Mouse (Mus musculus): Measurements from ENCODE around the gene Dhrs9. TPM values are rescaled to one million over a fixed set of nuclear protein-coding genes. Genes with fewer than 3 reads are reported as not detected.
A peak's percentile ranks its signal among the peaks of the same experiment; 100 is the strongest.

Dhrs9 gene
- total and polyA plus RNA-seq, 3 experiments, result not detected

DNA sequence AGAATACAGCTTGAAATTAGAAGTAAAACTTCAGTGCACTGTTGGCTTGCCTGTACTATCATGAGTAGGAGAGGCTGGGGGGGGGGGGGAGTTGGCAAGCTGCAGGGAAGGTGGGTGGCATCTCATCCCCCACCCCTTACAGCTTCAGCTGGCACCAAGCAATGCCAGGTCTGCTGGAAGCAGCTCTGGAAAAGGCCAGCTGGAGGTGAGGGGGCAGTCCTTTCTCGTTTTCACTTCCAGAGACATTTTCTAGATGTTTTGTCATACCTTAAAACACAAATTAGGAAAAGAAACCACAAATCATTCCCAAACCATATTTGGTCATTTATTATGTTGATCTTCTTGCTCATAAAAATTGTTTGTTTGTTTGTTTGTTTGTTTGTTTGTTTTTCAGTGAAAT lies 444 bp upstream of the Dhrs9 start:
- peak overlapping the region; percentile 31; the same call in 1 of the 2 replicates for H3K4me2 ChIP-seq (ENCODE audit: insufficient read depth, low read depth, poor library complexity, severe bottlenecking)
- no peaks in the 10 kb centered on the region for H3K36me3 ChIP-seq (replicated peaks in 1 of 2; ENCODE audit: control insufficient read depth in 1 of 2, insufficient read depth in 1 of 2, low read length in 1 of 2)
- H3K4me1 ChIP-seq (ENCODE audit: control insufficient read depth in 1 of 2, insufficient read depth in 2 of 2), result peaks cover 8 to 30% of the 10 kb centered on the region in 2 experiments
- H3K4me3 ChIP-seq (replicated peaks in 1 of 3; ENCODE audit: low read depth in 2 of 3, low read length in 2 of 3, poor library complexity in 1 of 3), result no peak overlapping the region
- no peak overlapping the region for H3K27ac ChIP-seq (ENCODE audit: insufficient read depth, low read depth)
- dilution Hi-C loops (cut with MboI; ENCODE audit: extremely low pct_ligation_motif_present, extremely low pct_unique_long_range_greater_than_20kb, low sequenced_read_pairs) (no loop called here), in situ Hi-C loops (cut with MboI; ENCODE audit: low pct_ligation_motif_present, low pct_unique_long_range_greater_than_20kb, low sequenced_read_pairs) (no loop called here)
- DNase-seq (ENCODE audit: extremely low read depth), result no peak
- no peaks in the 10 kb centered on the region for H3K79me2 ChIP-seq (replicated peaks; ENCODE audit: control insufficient read depth, extremely low read depth, insufficient read depth, poor library complexity, severe bottlenecking)
- H3K9ac ChIP-seq (ENCODE audit: insufficient read depth, low read depth), result no peak overlapping the region
- no peaks in the 10 kb centered on the region for H3K9me3 ChIP-seq (replicated peaks; ENCODE audit: low read length)
- H3K27me3 ChIP-seq (replicated peaks), result no peaks in the 10 kb centered on the region
- TF ChIP-seq CHD2 (IDR thresholded peaks at IDR 0.05; ENCODE audit: low read length) (no peak), TBP (conservative IDR thresholded peaks at IDR 0.05; ENCODE audit: low read depth, low read length) (no peak), MYC (IDR thresholded peaks at IDR 0.05; ENCODE audit: low read depth, low read length) (no peak), MAX (IDR thresholded peaks at IDR 0.05; ENCODE audit: low read length) (no peak), ZMIZ1 (IDR thresholded peaks at IDR 0.05; ENCODE audit: low read depth, low read length) (no peak), MAFK (IDR thresholded peaks at IDR 0.05; ENCODE audit: insufficient replicate concordance, low read length) (no peak), USF1 (IDR thresholded peaks at IDR 0.05; ENCODE audit: low read depth, low read length) (no peak)

DNA sequence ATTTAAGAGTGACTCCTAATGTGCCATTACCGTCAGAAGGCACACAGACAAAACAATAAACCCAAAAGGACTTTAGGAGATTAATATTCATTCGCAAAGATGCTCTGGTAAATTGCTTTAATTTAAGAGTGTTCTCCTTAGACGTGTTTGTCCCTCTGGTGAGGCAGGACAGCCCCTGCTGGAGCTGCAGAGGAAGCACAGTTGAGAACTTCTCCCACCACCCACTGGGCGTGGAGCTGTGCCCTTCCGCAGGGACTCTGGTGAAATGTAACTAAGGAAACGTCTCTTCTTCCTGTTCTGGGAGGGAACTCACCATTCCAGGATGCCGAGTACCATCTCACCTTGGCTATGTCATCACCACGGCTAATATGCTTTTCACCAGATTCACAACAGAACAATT lies 1.5 kb downstream of the Dhrs9 start:
- DNase-seq (ENCODE audit: extremely low read depth), result no peak
- in situ Hi-C loops (cut with MboI; ENCODE audit: low pct_ligation_motif_present, low pct_unique_long_range_greater_than_20kb, low sequenced_read_pairs), result no loop called here
- Histone ChIP-seq H3K9ac (ENCODE audit: insufficient read depth, low read depth) (no peak overlapping the region), H3K79me2 (replicated peaks; ENCODE audit: control insufficient read depth, extremely low read depth, insufficient read depth, poor library complexity, severe bottlenecking) (no peaks in the 10 kb centered on the region), H3K27me3 (replicated peaks) (no peaks in the 10 kb centered on the region), H3K9me3 (replicated peaks; ENCODE audit: low read length) (no peaks in the 10 kb centered on the region), H3K36me3 (replicated peaks in 1 of 2; ENCODE audit: control insufficient read depth in 1 of 2, insufficient read depth in 1 of 2, low read length in 1 of 2) (no peaks in the 10 kb centered on the region), H3K27ac (ENCODE audit: insufficient read depth, low read depth) (no peak overlapping the region), H3K4me2 (ENCODE audit: insufficient read depth, low read depth, poor library complexity, severe bottlenecking) (0 out of 2 replicates have a peak overlapping the region, but pooled peaks have one; percentile 2), H3K4me1 (ENCODE audit: control insufficient read depth in 1 of 2, insufficient read depth in 2 of 2) (peaks cover 8 to 35% of the 10 kb centered on the region in 2 experiments), H3K4me3 (replicated peaks in 1 of 3; ENCODE audit: low read depth in 2 of 3, low read length in 2 of 3, poor library complexity in 1 of 3) (no peak overlapping the region)
- dilution Hi-C loops (cut with MboI; ENCODE audit: extremely low pct_ligation_motif_present, extremely low pct_unique_long_range_greater_than_20kb, low sequenced_read_pairs), result no loop called here
- TF ChIP-seq CTCF (conservative IDR thresholded peaks at IDR 0.05 in 1 of 2, IDR thresholded peaks at IDR 0.05 in 1 of 2; ENCODE audit: low read depth in 2 of 2, low read length in 2 of 2) (peak in 1 of 2 experiments; percentile 44; a peak in 2 of 4 replicates), ZC3H11A (IDR thresholded peaks at IDR 0.05; ENCODE audit: low read depth, low read length) (no peak), ZNF384 (IDR thresholded peaks at IDR 0.05; ENCODE audit: low read depth, low read length) (no peak), ETS1 (conservative IDR thresholded peaks at IDR 0.05; ENCODE audit: low read depth, low read length) (no peak), USF1 (IDR thresholded peaks at IDR 0.05; ENCODE audit: low read depth, low read length) (no peak), RCOR1 (conservative IDR thresholded peaks at IDR 0.05; ENCODE audit: low read depth, low read length) (no peak), RAD21 (IDR thresholded peaks at IDR 0.05; ENCODE audit: low read depth, low read length) (peak; percentile 25)

DNA sequence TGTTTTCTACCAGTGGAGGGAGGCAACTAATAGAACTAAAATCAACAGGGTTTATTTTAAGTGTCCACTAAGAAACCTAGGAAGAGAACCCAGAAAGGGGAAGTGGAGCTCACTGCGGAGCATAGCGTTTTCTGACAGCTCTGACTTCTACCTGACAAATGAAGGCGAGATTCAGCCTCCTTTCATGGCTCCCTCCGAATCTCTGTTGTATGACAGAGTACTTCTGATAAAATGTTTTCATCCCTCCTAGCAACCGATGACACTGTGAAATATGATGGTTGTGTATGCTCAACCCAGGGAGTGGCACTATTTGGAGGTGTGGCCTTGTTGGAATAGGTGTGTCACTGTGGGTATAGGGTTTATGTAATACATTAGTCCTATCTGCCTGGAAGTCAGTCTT lies 2.6 kb downstream of the Dhrs9 start:
- Histone ChIP-seq H3K27ac (ENCODE audit: insufficient read depth, low read depth) (no peak overlapping the region), H3K4me2 (ENCODE audit: insufficient read depth, low read depth, poor library complexity, severe bottlenecking) (peak overlapping the region; percentile 6; the same call in 1 of the 2 replicates), H3K79me2 (replicated peaks; ENCODE audit: control insufficient read depth, extremely low read depth, insufficient read depth, poor library complexity, severe bottlenecking) (no peaks in the 10 kb centered on the region), H3K27me3 (replicated peaks) (no peaks in the 10 kb centered on the region), H3K4me3 (replicated peaks in 1 of 3; ENCODE audit: low read depth in 2 of 3, low read length in 2 of 3, poor library complexity in 1 of 3) (no peak overlapping the region), H3K36me3 (replicated peaks in 1 of 2; ENCODE audit: control insufficient read depth in 1 of 2, insufficient read depth in 1 of 2, low read length in 1 of 2) (no peaks in the 10 kb centered on the region), H3K9ac (ENCODE audit: insufficient read depth, low read depth) (no peak overlapping the region), H3K4me1 (ENCODE audit: control insufficient read depth in 1 of 2, insufficient read depth in 2 of 2) (peaks cover 8 to 44% of the 10 kb centered on the region in 2 experiments), H3K9me3 (replicated peaks; ENCODE audit: low read length) (no peaks in the 10 kb centered on the region)
- DNase-seq (ENCODE audit: extremely low read depth), result no peak
- dilution Hi-C loops (cut with MboI; ENCODE audit: extremely low pct_ligation_motif_present, extremely low pct_unique_long_range_greater_than_20kb, low sequenced_read_pairs) (no loop called here), in situ Hi-C loops (cut with MboI; ENCODE audit: low pct_ligation_motif_present, low pct_unique_long_range_greater_than_20kb, low sequenced_read_pairs) (no loop called here)
- no peak for TF ChIP-seq ZNF384 (IDR thresholded peaks at IDR 0.05; ENCODE audit: low read depth, low read length)
- TF ChIP-seq TBP (conservative IDR thresholded peaks at IDR 0.05; ENCODE audit: low read depth, low read length), result no peak
- TF ChIP-seq POLR2A (IDR thresholded peaks at IDR 0.05; ENCODE audit: low read depth, low read length), result no peak
- no peak for TF ChIP-seq USF1 (IDR thresholded peaks at IDR 0.05; ENCODE audit: low read depth, low read length)
- TF ChIP-seq PAX5 (IDR thresholded peaks at IDR 0.05; ENCODE audit: low read length), result no peak

Measured in CH12.LX (cell line).